In the genomic region with DNA sequence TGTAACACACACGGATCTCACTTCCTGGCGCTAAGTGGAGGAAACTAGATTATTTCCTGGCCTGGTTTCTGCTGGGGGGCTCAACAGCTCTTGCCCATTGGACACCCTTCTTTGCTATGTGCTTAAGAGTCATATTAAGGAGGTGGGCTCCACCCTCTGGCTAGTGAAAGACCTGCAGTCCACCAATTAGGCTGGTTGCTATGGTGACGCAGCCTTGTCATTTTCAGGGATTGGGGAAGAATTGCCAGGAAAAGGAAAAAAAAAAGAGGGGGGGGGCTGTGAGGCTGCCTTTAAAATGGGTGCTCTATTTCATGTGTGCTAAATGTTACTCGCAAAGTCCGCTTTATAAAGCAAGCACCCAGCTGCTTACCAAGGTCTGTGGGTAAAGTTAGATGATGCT, we compare ENCODE assay signal across 10 mouse cellular contexts. TPM values are rescaled to one million over a fixed set of nuclear protein-coding genes. Genes with fewer than 3 reads are reported as not detected.
DNase-seq lines count a peak whose midpoint lies in the region; ATAC-seq and TF ChIP-seq lines count a peak whose summit lies in the region.
"Had no signal": no experiment of that assay in that cellular context is flagged by ENCODE, and none has a peak within 500 bp of the region (broad histone marks: within the 10 kb centered on the region; RNA-seq: fewer than 3 reads in every experiment).

No protein-coding gene starts in this region.

- no peak overlapping the region for H3K4me2 ChIP-seq in kidney, embryonic 15.5 days
- no peak overlapping the region for H3K4me2 ChIP-seq in neural tube, embryonic 11.5 days (ENCODE audit: low read depth)

- DNase-seq in kidney, postnatal 4 days = peak; percentile 52 to 65
- DNase-seq in embryo, embryonic 11.5 days (ENCODE audit: low read depth, low spot score) = peak; percentile 32
- DNase-seq in layer of hippocampus, adult 2 months (ENCODE audit: low spot score in 2 of 2) = peak; percentile 65 to 82
- peak; percentile 70 for DNase-seq in neural tube, embryonic 11.5 days (ENCODE audit: low spot score)
- no peak for DNase-seq in urinary bladder, postnatal 36 days (ENCODE audit: low spot score in 2 of 2)
- DNase-seq in urinary bladder, postnatal 14 days (ENCODE audit: low spot score) = no peak
- no peak for DNase-seq in adipocyte (ENCODE audit: low spot score)

- H3K9ac ChIP-seq in kidney, embryonic 15.5 days = no peak overlapping the region
- no peak overlapping the region for H3K9ac ChIP-seq in neural tube, embryonic 11.5 days (ENCODE audit: low read length)

- H3K4me3 ChIP-seq in kidney, embryonic 15.5 days (replicated peaks) = no peak overlapping the region
- H3K4me3 ChIP-seq in layer of hippocampus, adult 2 months = peak overlapping the region; percentile 82
- H3K4me3 ChIP-seq in neural tube, embryonic 11.5 days (ENCODE audit: low read depth, low read length) = no peak overlapping the region

- H3K4me1 ChIP-seq in kidney, embryonic 15.5 days = peaks cover 17% of the 10 kb centered on the region
- peaks cover 13% of the 10 kb centered on the region for H3K4me1 ChIP-seq in neural tube, embryonic 11.5 days (ENCODE audit: control insufficient read depth, insufficient read depth, low read length)

- H3K36me3 ChIP-seq in kidney, embryonic 15.5 days = no peaks in the 10 kb centered on the region
- H3K36me3 ChIP-seq in neural tube, embryonic 11.5 days (ENCODE audit: control insufficient read depth, insufficient read depth, low read length) = no peaks in the 10 kb centered on the region

- WGBS in kidney, embryonic 15.5 days = 54% methylated on average over 5 of the region's 5 CpGs
- WGBS in neural tube, embryonic 11.5 days = 57% methylated on average over 5 of the region's 5 CpGs

- ATAC-seq in kidney, embryonic 15.5 days (replicated peaks; ENCODE audit: low FRiP score) = no peak
- no peak for ATAC-seq in neural tube, embryonic 11.5 days (ENCODE audit: insufficient read depth, low FRiP score, low TSS enrichment)
- ATAC-seq: Patski had no signal

- TF ChIP-seq CTCF in layer of hippocampus, adult 2 months (conservative IDR thresholded peaks at IDR 0.05) = peak; percentile 75

- peaks cover 94% of the 10 kb centered on the region for H3K27me3 ChIP-seq in kidney, embryonic 15.5 days
- H3K27me3 ChIP-seq in neural tube, embryonic 11.5 days (ENCODE audit: control insufficient read depth, insufficient read depth, low read length) = peaks cover 15% of the 10 kb centered on the region

- H3K27ac ChIP-seq in kidney, embryonic 15.5 days = no peak overlapping the region
- peak overlapping the region; percentile 96 for H3K27ac ChIP-seq in layer of hippocampus, adult 2 months
- H3K27ac ChIP-seq in neural tube, embryonic 11.5 days (ENCODE audit: low read depth, low read length) = no peak overlapping the region
- H3K27ac ChIP-seq: macrophage had no signal

- H3K9me3 ChIP-seq in kidney, embryonic 15.5 days (replicated peaks) = no peaks in the 10 kb centered on the region
- no peaks in the 10 kb centered on the region for H3K9me3 ChIP-seq in neural tube, embryonic 11.5 days (ENCODE audit: control insufficient read depth, low read length)

RNA-seq across cellular contexts. Expression of a gene that starts 2.9 kb away (rescaled TPM):
- 4.7 and 5.2 TPM in 2 replicates for polyA plus RNA-seq in kidney, embryonic 15.5 days (2015; fragmentation: Nextera tagmentation; extraction: Ambion mirVana)
- 100 to 1,000 TPM; 135 to 141 TPM for total RNA-seq in layer of hippocampus, adult 2 months (2021)
- 9.4 and 9.7 TPM in 2 replicates for polyA plus RNA-seq in neural tube, embryonic 11.5 days (2014; fragmentation: Nextera tagmentation; extraction: Ambion mirVana)
- polyA plus RNA-seq: macrophage had no signal

Comparison
In these comparisons a context has a peak if more than half of its experiments do, and no peak if none do; other contexts are left out.
1. DNase-seq: peak in kidney, postnatal 4 days (2 of 2), embryo, embryonic 11.5 days (single experiment), layer of hippocampus, adult 2 months (2 of 2) and neural tube, embryonic 11.5 days (single experiment); none in urinary bladder, postnatal 36 days (0 of 2), urinary bladder, postnatal 14 days (single experiment) and adipocyte (single experiment).